Mouse (Mus musculus): Measurements from ENCODE around the gene Padi2. TPM values are rescaled to one million over a fixed set of nuclear protein-coding genes. Genes with fewer than 3 reads are reported as not detected.

Padi2 gene
- total RNA-seq, 2 experiments from 2014 or later: 4.0 to 13.1 TPM

- ATAC-seq (replicated peaks; ENCODE audit: poor library complexity, severe bottlenecking): no peak
These were observed 51.1 kb downstream of the Padi2 start for GRCm38 (mm10) chr4:140957131-140957702.

GRCm38 (mm10) chr4:140957725-140958124 is 51.6 kb downstream of the Padi2 start:
- peak; percentile 43 for ATAC-seq (replicated peaks; ENCODE audit: poor library complexity, severe bottlenecking)

GRCm38 (mm10) chr4:140958319-140958718 is 52.2 kb downstream of the Padi2 start:
- no peak for ATAC-seq (replicated peaks; ENCODE audit: poor library complexity, severe bottlenecking)

- ATAC-seq (replicated peaks; ENCODE audit: poor library complexity, severe bottlenecking): no peak
These were observed 53.1 kb downstream of the Padi2 start for GRCm38 (mm10) chr4:140959128-140959679.

DNA sequence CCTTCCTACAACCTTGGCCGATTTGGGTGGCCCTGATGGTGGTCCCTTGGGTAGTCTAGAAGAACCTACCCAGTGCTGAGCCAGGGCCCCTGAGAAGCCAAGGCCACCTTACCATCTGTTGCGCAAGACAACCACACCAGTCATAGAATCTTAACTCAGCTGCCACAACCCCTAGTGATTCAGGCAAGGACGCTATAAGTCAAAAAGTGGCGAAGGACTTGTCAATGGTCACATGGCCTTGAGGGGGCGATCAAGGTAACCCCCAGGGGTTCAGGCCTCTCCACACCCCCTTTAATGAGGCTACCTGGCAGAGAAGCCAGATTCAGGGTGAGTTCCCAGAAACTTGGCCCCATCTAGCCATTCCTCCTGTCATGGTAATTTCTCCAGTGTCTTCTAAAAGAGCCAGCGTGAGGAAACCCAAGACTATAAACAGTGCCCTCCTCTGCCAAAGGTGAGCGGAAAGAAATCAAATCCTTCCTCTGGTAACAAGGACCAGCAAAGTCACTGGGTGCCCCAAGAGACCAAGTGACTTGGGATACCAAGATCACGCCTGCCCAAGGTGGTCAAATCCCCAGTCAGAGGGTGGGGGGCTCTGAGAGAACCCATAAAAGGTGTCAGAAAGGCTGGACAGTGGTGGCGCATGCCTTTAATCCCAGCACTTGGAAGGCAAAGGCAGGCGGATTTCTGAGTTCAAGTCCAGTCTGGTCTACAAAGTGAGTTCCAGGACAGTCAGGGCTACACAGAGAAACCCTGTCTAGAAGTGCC is 53.8 kb downstream of the Padi2 start:
- 0 out of 2 replicates have a peak, but pooled peaks have one; percentile 5 for ATAC-seq (replicated peaks; ENCODE audit: poor library complexity, severe bottlenecking)

DNA sequence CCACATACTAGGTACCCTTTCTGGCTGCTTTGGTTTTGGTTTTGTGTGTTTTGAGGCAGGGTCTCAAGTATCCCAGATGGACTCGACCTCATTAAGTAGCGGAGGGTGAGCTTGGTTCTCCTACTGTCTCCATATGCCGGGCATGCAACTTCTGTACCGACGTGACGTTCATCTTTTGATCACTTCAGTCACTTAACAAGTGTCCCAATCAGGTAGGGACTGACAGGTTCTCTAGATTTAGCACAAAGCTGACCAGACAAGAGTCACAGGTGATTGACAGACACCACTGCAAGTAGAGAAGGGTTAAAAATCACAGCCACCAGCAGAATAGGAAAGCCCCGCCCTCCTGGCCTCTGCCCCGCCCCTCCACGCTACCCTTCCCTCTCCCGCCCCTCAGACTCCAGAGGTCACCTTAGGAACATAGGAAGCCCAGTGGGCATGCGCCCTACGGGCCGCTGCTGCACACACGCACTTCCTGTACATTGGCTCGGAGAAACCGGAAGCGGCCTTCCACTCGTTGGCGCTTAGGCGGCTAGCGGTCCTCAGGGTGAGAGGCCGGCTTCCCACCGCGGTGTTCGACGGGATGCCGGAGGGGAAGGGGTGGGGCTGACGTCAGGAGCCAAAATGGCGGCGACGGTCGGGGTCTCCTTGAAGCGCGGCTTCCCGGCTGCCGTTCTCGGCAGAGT is 54.8 kb downstream of the Padi2 start, which contains the start of gene Sdhb:
Sdhb (plus strand) TSS at position 423 of the 686 bp plus-strand sequence.
- peak; percentile 84 for ATAC-seq (replicated peaks; ENCODE audit: poor library complexity, severe bottlenecking)

- ATAC-seq (replicated peaks; ENCODE audit: poor library complexity, severe bottlenecking): peak; percentile 9
These were observed 55.5 kb downstream of the Padi2 start for GRCm38 (mm10) chr4:140961467-140962206.

DNA sequence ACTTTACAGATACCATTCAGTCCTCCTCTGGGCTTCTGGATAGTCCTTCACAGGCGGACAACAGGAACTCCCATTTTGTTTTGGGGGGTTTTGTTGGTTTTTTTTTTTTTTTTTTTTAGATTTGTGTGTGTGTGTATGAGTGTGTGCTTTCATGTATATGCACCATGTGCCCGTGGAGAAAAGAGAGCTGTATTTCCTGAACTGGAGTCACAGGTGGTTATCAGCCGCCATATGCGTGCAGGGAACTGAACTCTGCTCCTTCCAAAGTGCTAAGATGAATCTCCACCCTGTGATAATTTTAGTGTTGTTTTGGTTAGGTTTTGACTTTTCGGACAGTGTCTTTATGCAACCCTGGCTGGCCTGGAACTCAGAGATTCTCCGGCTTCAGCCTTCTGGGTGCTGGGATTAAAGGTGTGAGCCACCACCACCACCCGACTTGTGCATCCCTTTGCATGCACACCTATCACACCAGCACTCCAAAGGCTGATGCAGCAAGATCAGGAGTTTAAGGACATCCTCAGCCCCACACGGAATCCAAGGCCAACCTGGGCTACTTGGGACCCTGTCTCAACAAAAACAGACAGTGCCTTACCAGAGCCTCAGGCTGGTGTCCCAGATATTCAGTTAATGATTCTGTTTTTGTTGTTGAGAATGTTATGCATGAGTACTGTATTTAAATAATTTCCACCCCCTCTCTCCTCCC is 56.2 kb downstream of the Padi2 start:
- no peak for ATAC-seq (replicated peaks; ENCODE audit: poor library complexity, severe bottlenecking)

DNA sequence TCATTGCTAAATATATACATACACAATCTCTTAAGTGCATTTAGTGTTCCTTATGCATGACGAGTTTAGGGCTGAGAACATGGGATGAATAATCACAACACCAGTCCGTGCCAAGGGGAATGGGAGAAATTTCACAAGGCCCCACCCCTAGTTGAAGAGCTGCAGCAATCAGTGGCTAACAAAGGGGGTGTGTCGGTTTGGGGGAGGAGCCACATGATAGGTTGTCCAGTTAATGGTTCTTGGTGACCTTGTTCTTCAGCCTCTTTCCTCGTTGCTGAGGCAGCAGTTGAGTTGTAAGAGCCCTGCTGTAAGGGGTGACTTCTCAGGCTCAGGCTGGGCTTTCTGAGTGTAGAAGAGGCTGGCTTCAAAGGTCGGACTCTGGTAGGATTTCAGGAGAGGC is 56.8 kb downstream of the Padi2 start:
- no peak for ATAC-seq (replicated peaks; ENCODE audit: poor library complexity, severe bottlenecking)

DNA sequence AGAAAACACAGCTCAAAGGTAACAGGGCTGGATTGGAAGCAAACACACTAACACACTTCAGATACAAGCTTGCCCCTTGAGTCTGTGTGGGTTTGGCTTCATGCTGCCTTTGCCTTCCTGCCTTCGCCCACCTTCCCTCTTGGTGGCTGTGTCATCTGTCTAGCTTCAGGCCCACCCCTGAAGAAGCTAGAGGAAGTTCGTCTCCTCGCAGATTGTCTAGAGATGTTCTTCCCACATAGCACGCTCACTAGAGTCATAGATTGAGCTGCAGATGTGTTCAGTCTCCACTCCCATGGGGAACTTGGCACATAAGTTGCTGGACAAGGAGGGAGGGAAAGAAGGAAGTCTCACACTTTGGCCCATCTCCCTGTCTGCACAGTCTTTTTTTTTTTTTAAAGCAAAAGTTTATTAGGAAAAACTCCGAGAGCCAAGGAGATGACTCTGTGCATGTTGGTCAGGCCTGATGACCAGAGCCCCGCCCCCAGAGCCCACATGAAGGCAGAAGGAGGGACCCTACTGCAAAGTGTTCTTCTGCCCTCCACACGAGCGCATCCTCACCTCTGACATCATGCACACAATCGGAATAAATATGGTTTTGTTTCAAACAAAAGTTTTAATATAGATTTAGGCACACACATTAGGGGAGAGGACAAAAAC is 57.9 kb downstream of the Padi2 start:
- 0 out of 2 replicates have a peak, but pooled peaks have one; percentile 6 for ATAC-seq (replicated peaks; ENCODE audit: poor library complexity, severe bottlenecking)

GRCm38 (mm10) chr4:140964620-140965019 is 58.5 kb downstream of the Padi2 start:
- peak; percentile 48 for ATAC-seq (replicated peaks; ENCODE audit: poor library complexity, severe bottlenecking)

- no peak for ATAC-seq (replicated peaks; ENCODE audit: poor library complexity, severe bottlenecking)
These were observed 61.4 kb downstream of the Padi2 start for GRCm38 (mm10) chr4:140967386-140968159.

DNA sequence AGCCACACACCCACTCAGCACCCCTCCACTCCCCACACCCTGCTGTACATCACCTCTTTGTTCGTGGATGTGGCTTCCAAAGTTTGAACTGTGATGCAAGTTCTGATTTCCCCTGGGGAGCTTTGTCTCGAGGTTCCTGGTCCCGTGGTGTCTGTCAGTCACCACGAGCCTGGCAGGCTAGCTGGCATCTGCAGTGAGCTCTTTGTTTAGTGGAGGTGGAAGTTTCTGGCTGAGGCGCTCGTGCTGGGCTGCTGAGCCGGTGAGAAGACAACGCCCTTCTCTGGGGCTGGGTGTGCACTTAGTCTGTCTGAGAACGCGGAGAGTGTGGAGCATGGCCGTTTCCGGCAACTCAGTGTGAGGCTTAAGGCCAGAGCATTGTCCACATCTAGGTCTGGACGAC is 65.5 kb downstream of the Padi2 start:
- ATAC-seq (replicated peaks; ENCODE audit: poor library complexity, severe bottlenecking): no peak

DNA sequence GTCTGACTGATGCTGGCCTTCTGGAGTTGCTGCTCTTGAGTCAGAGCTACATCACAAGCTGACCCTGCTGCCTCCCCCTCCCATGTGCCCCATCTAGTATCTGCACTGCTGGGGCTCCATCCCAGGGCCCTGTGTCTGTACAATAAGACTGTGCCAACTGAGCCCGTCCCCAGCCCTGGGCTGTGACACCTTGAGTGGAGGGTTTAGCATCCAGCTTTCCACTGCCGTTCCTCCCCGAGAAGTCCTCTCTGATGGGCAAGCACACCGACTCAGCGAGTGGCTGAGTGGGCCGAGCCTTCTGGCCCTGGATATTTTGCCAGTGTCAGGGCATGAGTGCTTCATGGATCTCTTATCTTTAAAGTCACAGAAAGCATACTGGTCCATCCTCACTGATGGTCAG is 68.3 kb downstream of the Padi2 start:
- no peak for ATAC-seq (replicated peaks; ENCODE audit: poor library complexity, severe bottlenecking)

DNA sequence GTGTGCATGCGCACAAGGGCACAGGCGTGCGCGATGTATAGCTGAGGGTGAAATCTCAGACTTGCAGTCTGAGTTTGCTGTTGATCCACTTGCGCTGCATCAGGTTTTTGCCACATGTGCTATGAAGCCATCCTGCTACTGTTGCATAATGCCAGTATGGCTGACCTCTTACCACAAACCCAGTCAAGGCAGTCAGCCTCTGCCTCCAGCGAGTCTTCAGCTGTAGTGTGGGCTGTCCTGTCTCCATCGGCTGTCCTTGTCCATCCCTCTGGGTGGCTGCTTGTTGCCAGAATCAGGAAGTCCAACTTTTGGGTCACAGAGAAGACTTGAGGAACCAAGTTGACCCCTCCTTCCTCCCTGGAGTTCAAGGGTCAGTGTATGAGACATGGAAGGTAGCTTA is 69.2 kb downstream of the Padi2 start:
- ATAC-seq (replicated peaks; ENCODE audit: poor library complexity, severe bottlenecking): peak; percentile 88

- no peak for ATAC-seq (replicated peaks; ENCODE audit: poor library complexity, severe bottlenecking)
These were observed 71.1 kb downstream of the Padi2 start for GRCm38 (mm10) chr4:140977278-140977677.

GRCm38 (mm10) chr4:140977886-140978692 is 71.9 kb downstream of the Padi2 start:
- no peak for ATAC-seq (replicated peaks; ENCODE audit: poor library complexity, severe bottlenecking)

- no peak for ATAC-seq (replicated peaks; ENCODE audit: poor library complexity, severe bottlenecking)
These were observed 75.5 kb downstream of the Padi2 start for GRCm38 (mm10) chr4:140981605-140982004.
